Mouse (Mus musculus): ENCODE results near the gene Cbln4.

DNA sequence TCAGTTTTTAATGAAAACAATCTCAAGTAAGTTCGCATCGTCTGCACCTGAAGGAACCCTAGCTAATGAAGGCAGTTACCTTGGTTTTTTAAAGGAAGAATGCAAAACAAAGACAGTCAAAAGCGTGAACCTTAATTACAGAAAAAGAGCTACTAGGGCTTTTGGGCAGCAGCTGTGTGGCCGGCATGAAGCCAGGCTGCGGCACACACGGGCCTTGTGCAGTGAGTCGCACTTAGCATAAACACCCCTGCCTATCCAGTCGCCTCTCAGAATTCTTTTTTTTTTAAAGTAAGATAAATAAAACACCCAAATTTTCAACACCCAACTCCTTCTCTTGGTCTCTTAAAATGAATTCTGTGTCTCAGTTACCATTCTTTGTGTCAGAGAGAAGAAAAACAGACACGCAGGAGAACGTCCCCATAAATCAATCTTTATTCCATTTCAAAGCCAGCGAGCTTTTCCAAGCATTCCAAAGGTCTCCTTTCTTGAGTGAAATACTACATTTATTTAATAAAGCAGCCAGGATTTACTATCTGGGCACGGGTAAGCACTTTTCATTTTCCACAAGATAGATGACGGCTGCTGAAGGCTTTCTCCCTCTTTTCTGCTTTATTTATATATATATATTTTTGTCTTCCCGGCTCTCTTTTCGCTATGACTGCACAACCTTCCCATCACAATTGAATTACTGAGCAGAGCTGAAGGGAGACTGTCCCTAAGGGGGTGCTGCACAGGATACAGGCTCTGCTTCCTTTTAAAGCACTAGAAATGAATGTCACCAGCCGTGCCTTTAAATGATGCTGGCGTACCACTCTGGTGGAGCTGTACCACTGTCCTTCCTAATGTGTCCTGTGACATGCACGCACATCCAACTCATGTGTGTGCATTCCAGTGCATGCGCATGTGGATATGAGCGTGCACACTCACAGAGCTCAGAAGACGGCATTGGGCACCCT, 39.0 kb downstream of the Cbln4 start:
- TF ChIP-seq CTCF (IDR thresholded peaks at IDR 0.05), result no peak
- TF ChIP-seq EP300 (IDR thresholded peaks at IDR 0.05), result no peak
